Mouse (Mus musculus): ENCODE measurements around the gene Oxct2b.
"Not testable (repeated sequence)": the region's sequence is repeated elsewhere in the genome, so short reads cannot be mapped to it uniquely, and the experiment has no call there.

The Oxct2b gene

DNA sequence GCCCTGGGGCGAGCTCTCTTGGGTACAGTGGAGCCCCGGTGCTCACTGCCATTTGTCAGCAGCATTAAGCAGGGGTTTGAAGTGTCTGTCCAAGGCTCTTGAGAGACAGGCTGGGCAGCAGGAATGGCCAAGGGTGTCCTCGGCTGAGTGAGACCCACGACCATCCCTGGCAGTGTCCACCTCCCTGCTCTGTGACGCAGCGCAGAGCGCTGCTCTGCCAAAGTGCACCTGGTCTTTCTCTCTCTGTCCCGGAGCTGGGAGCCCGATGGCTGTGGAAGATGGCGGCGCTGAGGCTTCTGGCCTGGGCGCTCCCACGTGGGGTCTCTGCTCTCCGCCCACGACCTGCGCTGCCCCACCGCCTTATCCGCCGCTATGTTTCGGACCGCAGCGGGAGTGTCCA, at the start of gene Oxct2b:
Gene Oxct2b (plus strand): TSS at position 256 of the 400 bp plus-strand sequence.
- DNase-seq (ENCODE audit: low read depth) = no peak

DNA sequence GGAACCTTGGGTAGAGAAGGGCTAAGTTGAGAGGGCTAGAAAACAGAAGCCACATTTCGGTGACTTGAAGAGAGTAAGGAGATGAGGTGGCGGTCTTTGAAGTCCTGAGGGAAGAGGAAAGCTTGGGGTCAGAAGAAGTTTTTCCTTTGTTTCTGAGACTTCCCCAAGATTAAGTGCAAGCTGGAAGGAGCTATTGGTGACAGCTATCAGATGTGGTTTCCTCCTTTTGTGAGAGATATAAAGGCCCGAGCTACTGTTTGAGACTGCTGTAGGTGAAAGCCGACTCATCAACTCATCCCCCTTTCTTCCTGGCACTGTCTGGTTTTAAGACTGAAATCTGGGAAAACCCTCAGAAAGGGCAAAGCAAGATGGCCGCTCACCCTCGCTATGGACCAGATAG, 47.4 kb upstream of the Oxct2b start:
- DNase-seq (ENCODE audit: low read depth) = no peak

DNA sequence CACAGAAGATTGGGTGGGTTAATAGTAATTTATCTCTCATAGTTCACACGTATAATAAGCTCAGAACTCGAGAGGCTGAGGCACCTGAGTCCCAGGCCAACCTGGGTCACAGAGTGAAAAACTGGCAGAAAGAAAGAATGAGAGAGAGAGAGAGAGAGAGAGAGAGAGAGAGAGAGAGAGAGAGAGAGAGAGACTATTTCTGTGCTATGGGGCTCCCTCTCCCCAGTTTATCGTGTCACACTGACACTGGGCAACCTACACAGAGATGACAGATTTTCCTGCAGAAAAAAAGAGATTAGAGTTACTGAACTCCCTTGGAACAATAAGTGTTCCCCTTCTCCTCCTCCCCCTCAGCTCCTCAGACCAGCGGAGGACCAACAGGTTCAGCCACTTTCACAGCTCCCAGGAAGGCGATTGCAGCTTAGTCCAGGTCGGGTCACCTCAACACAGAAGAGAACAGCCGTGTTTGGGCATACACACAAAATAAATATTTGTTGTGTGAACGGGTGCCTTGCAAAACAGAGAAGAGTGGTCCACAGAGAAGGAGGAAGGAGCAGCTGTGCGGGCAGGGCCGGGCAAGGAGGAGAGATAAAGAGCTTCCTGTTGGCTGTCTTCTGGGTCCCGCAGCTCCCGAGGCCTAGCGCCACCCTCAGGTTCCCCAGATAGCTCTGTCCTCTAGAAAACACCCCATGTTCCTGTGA, 44.6 kb upstream of the Oxct2b start:
- DNase-seq (ENCODE audit: low read depth) = peak; percentile 41

DNA sequence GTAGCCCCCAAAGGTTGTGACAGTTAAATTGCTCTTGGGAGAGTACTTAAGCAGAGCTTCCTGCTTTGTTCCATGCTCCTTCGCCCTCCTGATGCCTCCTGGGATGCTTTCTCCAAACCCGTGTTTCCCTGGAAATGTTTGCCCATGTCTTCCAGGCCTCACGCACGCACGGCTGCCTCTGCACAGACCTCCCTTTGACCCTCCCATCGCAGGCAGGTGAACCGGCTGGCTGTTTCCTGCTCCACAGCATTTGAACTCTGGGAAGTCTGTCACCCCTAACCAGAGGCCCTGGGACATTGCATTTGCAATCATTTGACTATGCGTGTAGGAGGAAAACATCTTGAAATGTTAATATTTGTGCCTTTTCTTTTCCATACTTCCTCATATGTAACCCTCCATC, 39.1 kb upstream of the Oxct2b start:
- DNase-seq (ENCODE audit: low read depth) = no peak

DNA sequence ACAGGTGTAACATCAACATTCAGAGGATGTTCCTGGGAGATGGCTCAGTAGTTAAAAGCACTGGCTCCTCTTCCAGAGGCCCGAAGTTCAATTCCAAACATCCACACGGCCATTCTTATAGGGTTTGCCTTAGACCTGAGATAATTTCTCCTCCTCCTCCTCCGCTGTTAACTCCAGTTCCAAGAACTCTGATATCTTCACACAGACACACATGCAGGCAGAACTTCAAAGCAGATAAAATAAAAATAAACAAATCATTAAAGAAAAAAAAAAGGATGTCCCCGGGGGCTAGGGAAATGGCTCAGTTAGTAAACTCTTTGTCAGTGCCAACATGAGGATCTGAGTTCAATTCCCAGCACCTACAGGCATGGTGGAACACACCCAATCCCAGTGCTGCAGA, 37.8 kb upstream of the Oxct2b start:
- DNase-seq (ENCODE audit: low read depth) = no peak

DNA sequence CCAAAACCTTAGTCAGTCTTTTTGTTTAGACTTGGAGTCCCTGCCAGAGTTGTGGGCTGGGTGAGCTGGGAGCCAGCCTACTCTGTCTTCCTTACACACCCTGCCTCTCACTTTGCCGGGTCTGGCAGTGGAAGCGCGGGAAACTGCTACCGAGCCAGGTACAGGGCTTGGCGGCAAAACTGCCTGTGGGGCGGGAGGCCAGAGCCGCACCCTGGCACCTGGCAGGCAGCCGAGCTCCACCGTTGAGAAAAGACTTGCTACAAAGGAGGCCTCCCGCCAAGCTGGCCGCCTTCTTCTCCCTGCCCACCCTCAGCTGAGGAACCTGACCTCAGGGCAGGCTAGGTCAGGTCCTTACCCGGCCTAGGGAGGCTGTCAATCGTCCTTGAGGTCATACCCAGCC, 35.3 kb upstream of the Oxct2b start:
- no peak for DNase-seq (ENCODE audit: low read depth)

DNA sequence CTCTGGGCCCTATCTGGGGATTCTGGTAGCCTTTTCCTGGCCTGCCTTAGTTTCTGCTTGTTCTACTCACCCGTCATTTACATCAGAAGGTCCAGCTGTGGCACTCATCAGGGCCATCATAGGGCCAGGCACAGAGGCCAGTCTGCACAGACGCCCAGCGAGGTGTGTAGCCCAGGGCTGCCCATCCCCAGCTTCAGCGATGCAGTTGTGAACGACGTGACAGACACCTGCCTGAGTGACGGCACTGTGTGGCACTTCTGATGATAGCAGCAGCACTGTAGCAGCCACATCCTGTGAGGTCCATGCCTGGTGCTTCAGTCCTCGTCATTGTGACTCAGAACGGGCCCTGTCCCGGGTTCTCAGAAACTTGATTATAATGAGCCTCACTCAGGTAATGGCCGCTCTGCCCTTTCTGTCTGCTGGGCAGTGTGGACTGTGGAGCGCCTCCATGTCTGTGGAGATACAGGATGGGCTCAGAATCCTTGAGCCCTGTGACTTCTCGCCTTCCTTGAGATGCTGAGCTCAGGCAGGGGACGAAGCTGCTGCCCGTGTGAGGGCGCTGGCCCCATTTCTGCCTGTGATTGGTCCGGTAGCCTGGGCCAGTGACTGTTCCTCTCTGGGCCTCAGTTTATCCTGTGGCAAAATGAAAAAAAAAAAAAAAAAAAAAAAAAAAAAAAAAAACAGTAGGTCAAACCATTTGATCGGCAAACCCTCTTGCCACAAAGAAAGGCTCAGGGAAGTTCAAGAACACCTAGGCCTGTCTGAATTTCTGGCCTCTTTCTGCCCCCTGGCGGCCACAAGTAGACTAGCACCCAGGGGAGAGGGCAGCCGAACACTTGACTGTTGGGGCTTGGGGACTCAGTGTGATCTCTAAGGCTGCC, 33.5 kb upstream of the Oxct2b start:
- DNase-seq (ENCODE audit: low read depth) = peak; percentile 41

DNA sequence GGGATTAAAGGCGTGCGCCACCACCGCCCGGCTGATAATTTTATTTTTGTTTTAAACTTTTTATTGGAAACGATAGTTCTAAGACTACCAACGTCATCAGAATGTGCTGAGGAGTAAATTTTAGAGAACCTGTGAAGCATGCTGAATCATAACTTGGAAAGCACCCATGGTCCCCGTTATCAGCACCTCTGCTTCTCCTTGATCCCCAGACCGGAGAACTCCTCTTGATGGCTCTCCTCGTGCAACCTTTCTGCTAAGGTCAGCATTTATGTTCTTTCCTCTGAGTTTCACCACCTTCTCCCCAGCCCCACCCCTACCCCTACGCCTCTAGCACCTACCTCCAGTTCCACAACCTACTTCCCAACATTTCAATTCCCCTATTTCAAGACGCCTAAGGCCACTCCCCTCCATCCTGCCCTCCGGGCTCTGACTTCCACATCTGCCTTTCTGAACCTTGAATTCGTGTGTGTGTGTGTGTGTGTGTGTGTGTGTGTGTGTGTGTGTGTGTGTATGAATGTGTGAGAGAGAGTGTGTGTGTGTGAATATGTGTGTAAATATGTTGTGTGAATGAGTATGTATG, 32.7 kb upstream of the Oxct2b start:
- DNase-seq (ENCODE audit: low read depth) = no peak

DNA sequence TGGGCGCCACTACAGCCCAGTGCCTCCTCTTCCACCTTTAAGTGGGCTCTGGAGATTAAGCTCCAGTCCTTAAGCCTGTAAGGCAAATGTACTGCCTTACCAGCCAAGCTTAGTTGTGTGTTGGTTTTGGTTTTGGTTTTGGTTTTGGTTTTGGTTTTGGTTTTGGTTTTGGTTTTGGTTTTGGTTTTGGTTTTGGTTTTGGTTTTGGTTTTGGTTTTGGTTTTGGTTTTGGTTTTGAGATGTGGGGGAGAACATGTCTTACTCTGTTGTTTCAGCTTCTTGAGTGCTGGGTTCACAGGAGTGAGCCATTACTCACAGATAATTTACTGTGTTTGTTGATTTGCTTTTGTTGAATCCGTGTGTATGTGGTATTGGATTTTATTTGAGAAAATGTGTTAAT, 30.8 kb upstream of the Oxct2b start:
- no peak for DNase-seq (ENCODE audit: low read depth)

DNA sequence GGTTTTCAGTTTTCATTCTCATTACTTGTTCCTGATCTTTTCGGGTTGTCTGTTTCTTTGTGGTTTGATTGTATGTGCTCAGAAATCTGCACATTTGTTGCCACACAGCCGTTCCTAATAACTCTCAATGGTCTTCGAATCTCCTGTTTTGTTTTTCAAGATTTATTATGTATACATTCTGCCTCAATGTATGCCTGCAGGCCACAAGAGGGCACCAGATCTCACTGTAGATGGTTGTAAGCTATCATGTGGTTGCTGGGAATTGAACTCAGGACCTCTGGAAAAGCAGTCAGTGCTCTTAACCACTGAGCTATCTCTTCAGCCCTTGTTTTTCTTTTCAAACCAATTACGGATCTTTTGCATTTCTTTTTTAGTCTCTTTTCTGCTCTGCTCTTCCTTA, 29.7 kb upstream of the Oxct2b start:
- no peak for DNase-seq (ENCODE audit: low read depth)

DNA sequence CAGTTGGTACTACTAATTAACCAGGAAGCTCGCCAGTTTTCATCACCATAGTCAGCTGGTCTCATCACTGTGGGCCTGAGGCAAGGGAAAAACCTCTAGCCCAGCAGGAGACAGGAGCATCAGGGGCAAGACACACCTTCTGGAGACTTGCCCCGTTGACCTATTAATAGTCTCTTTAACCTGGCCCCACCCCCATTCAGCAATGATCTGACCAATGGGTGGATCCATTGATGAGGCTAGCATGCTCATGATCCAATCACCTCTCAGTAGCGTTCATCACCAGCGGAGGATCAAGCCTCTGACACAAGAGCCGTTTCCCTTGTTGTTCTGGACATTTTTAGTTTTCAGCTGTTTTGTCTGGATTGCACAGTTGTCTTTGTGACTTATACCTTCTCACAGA, 23.4 kb upstream of the Oxct2b start:
- DNase-seq (ENCODE audit: low read depth) = no peak

DNA sequence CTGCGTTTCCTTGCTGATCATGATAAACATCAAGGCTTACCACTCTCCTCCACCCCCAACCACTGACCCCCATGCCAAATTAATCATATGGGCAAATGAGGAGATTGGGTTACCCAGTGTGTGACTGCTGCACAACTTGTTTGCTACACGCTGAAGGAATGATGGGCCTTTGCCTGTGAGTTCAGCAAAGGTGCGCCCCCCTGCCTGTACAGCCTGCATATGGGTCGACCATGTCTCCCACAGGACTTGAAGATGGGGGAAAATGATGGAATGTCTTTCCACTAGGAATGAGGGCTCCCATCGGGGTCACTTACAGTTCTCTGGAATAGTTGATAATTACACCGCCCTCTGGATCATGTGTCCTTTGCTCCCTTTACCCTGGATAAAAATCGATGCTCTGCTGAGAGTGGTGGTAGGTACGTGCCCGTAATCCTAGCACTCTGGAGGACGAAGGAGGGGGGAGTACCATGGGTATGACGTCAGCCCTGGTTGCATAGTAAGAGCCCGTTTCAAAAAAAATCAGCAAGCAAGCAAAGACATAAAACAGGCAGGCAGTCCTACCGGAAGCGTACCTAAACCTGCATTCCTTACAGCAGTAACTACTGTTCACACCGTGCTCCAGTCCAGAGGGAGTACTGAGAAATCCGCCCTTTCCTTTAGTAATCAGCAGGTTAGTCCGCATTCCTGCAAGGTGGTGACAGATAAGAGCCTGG, 22.8 kb upstream of the Oxct2b start:
- no peak for DNase-seq (ENCODE audit: low read depth)

DNA sequence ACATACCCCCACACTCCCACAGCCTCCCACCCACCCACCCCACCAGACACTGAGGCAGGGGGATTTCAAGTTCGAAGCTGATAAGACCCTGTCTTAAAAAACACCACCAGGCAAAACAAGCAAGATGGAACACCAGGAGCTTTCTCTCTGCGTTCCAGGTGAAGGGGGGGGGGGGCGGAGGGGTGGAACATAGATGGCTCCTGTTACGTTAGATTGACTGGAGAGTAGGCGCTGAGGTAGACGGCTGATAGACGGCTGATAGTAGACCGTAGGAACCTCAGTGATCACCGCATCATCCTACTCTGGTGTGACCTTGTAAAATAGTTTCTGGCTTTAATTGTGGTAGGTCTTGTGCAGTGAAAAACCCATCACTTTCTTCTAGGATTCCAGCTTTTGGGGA, 22.2 kb upstream of the Oxct2b start:
- DNase-seq (ENCODE audit: low read depth) = no peak

DNA sequence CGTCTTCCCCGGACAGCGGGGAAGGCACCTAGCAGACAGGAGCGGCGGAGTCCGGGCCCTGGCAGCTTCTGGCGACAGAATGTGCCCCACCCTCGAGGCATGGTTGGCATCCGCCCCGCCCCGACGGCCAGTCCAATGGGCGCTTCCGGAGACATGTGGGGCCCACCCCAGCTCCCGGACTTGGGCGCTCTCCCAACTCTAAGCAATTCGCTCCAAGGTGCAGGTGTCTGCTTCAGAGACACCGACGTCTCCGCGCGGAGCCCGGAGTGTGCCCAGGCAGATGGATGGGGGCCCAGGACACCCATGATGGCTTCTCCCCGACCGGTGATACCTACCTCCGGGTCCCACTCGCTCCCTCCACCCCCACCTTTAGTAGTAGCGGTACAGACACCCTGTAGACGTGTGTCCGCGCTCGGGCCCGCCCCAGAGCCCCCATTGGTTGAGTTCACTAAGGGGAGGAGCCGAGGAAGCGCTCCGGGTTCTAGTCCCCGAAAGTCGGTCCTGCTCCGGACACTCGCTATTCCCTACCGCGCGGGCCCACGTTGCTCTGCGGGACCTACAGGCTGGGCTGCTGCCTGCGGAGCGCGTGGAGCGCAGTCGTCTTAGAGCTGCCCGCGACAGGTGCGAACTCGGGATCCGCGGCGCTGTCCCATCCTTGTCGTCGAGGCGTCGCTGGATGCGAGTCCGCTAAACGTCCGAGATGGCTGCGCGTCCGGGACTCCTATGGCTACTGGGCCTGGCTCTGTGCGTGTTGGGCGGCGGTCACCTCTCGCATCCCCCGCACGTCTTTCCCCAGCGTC, 11.2 kb upstream of the Oxct2b start, which contains the start of gene Bmp8b:
Gene Bmp8b (plus strand): TSS at position 515 of the 800 bp plus-strand sequence.
- no peak for DNase-seq (ENCODE audit: low read depth)

DNA sequence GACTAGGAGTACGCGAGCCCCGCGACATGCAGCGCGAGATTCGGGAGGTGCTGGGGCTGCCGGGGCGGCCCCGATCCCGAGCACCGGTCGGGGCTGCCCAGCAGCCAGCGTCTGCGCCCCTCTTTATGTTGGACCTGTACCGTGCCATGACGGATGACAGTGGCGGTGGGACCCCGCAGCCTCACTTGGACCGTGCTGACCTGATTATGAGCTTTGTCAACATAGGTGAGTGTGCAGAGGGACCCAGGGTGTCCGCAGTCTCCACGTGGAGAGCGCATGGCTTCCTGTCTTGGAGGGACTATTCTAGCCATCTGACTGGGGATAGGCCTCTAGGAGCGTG, 10.6 kb upstream of the Oxct2b start:
- no peak for DNase-seq (ENCODE audit: low read depth)

DNA sequence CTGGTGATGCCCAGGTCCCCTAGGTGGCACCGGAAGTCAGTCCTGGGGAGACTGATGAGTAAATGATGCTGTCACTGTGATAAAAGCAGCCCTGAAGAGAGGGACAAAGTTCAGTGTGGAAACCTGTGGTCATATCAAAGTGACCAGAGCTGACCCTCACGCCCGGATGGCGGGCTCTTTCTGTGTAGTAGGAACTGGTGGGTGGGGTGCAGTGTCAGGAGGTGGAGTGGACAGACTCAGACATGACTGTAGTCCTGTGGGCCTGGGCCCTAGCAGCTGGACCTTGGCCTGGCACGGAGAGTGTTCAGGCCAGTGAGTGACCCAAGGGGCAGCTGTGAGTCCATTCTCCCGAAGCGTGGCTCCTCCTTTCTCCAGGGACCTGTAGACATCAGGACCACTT, 10.1 kb upstream of the Oxct2b start:
- DNase-seq (ENCODE audit: low read depth) = not testable (repeated sequence)

DNA sequence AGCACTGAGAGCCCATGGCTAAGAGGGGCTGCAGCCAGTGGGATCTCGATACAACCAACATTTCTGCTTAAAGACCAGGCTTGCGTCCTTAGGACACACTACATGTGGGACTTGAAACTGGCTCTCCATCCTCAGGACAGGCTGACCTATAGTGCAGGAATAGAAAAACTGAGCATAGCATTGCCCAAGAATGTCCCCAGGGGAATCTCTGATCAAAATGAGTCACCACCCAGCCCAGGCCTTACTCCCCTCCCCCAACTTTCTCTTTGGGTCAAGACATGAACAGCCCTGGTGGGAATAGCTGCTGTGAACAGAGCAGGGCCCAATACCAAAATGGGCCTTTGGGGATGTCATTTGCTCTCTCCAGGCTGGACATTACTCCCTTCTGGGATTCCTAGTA, 9.2 kb upstream of the Oxct2b start:
- no peak for DNase-seq (ENCODE audit: low read depth)

DNA sequence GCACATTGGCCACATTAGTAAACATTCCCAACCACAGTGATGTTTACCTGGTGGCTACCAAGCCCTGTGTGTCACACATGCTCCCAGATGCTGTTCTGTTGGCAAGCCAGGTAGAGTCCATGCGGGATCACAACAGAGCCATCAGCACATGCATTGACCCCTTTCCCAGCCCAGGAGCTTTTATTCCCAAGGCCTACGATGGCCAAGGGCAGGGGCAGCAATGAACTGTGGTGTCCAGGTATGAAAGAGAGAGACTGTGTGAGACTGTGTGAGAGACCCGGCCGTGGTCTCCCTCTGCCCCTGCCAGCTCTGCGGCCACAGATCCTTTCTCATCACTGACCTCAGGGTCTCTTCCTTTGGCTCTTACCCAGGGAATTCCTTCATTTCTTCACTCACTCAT, 8.0 kb upstream of the Oxct2b start:
- DNase-seq (ENCODE audit: low read depth) = no peak

DNA sequence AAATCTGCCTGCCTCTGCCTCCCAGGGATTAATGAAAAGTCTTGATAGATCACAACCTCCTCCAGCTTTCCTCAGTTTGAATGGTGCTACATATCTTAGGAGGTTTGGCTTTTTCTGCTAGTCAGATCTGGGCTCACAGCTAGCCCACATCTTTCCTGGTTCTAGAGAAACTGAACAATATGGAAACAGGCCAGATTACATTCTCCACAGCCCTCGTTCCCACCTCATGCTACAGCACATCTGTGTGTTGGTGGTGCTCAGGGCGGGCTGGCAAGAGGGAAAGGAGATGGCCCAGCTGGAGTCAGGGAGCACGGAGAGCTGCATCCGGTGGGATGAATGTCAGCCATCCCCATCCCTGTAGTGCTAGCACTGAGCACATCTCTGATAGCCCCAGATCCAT, 5.3 kb upstream of the Oxct2b start:
- no peak for DNase-seq (ENCODE audit: low read depth)

DNA sequence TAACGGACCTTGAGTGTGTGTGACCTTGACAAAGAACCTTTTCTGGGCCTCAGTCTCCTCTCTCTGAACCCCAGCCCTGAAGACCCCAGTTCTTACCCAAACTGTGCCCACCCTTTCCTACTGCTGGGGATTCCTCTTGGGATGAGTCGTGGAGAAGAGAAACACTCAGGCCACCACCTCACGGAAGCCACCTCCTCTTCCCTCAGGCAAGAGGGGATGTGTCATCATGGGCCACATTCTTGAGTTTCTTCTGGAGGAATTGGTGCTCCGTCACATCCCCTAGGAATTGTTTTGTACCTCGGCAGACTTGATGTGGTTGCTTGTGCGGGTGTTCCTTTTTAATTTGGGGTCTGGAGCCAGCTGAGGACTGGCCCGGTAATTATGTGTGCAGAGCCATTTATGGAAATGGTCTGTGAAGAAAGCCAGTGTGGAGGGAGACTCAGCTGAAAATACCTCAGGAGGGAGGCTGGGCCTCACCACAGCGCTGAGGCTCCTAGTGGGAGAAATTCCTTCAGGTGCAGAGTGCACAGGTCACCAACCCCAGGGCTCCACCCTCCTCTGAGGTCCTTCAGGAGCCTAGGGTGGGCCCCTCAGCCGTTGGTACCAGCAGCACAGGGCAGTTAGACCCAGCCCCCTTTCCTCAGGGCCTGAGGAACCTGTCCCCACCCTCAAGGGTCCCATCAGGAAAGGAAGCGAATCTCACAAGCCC, 4.6 kb upstream of the Oxct2b start:
- not testable (repeated sequence) for DNase-seq (ENCODE audit: low read depth)

DNA sequence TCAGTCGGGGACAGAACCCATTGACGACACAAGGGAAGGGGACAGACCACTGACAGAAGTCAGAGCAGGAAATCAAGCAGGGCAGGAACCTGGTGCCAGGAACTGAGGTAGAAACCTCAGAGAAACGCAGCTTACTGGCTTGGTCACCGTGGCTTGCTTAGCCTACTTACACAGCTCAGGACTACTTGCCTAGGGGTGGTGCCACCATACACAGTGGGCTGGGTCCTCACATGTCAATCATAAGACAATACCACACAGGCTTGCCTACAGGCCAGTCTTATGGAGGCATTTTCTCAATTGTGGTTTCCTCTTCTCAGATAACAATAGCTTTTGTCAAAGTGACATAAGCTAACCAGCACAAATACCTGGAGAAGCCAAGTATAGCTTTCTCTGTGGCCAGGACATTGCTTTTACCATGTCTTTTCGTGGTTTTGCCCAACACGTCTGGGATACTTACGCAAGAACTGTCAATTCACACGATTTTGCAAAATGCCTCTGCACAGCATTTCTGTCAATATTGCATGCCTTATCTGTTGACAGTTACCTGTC, 3.8 kb upstream of the Oxct2b start:
- DNase-seq (ENCODE audit: low read depth) = no peak
